Mouse (Mus musculus) cerebellum, postnatal 14 days (tissue): ENCODE data around the gene Pla2g4e.
"Not testable (repeated sequence)": the region's sequence is repeated elsewhere in the genome, so short reads cannot be mapped to it uniquely, and the experiment has no call there.

Experiments used
- DNase-seq, 2 experiments: peaks; one replicate each; pipeline ENCODE4 v3.0.0; 2021; ENCODE audit warnings: mixed read lengths in 2 of 2

The Pla2g4e gene

GRCm38 (mm10) chr2:120244679-120245420, at the start of gene Pla2g4e:
TSS of gene Pla2g4e (minus strand) at chr2:120245335.
- DNase-seq: peak; percentile 65 to 76

- DNase-seq: no peak
Measured at GRCm38 (mm10) chr2:120291471-120292078, 46.4 kb upstream of the Pla2g4e start.

- peak in 1 of 2 experiments; percentile 22 for DNase-seq
Measured at GRCm38 (mm10) chr2:120288995-120289394, 43.9 kb upstream of the Pla2g4e start, which contains the start of gene Pla2g4d. TSS of gene Pla2g4d (minus strand) at chr2:120289197.

- DNase-seq: peak in 1 of 2 experiments; percentile 53
Measured at GRCm38 (mm10) chr2:120288401-120288800, 43.3 kb upstream of the Pla2g4e start.

- peak; percentile 49 to 51 for DNase-seq
Measured at GRCm38 (mm10) chr2:120285639-120286038, 40.5 kb upstream of the Pla2g4e start.

GRCm38 (mm10) chr2:120284705-120285104, 39.6 kb upstream of the Pla2g4e start:
- DNase-seq: no peak

- DNase-seq: peak in 1 of 2 experiments; percentile 34
Measured at GRCm38 (mm10) chr2:120284094-120284493, 39.0 kb upstream of the Pla2g4e start.

GRCm38 (mm10) chr2:120283550-120283949, 38.4 kb upstream of the Pla2g4e start:
- no peak for DNase-seq

GRCm38 (mm10) chr2:120281221-120281620, 36.1 kb upstream of the Pla2g4e start:
- no peak for DNase-seq

GRCm38 (mm10) chr2:120279961-120280360, 34.8 kb upstream of the Pla2g4e start:
- DNase-seq: peak; percentile 81 to 82

GRCm38 (mm10) chr2:120276951-120277350, 31.8 kb upstream of the Pla2g4e start:
- no peak for DNase-seq

- peak in 1 of 2 experiments; percentile 45 for DNase-seq
Measured at GRCm38 (mm10) chr2:120268635-120269034, 23.5 kb upstream of the Pla2g4e start.

GRCm38 (mm10) chr2:120265523-120265922, 20.4 kb upstream of the Pla2g4e start:
- DNase-seq: peak; percentile 54

- no peak for DNase-seq
Measured at GRCm38 (mm10) chr2:120264858-120265257, 19.7 kb upstream of the Pla2g4e start.

- no peak for DNase-seq
Measured at GRCm38 (mm10) chr2:120262876-120263275, 17.7 kb upstream of the Pla2g4e start.

GRCm38 (mm10) chr2:120261346-120261745, 16.2 kb upstream of the Pla2g4e start:
- no peak for DNase-seq

- DNase-seq: no peak
Measured at GRCm38 (mm10) chr2:120256259-120256658, 11.1 kb upstream of the Pla2g4e start.

- no peak for DNase-seq
Measured at GRCm38 (mm10) chr2:120252644-120253043, 7.5 kb upstream of the Pla2g4e start.

- peak; percentile 51 to 53 for DNase-seq
Measured at GRCm38 (mm10) chr2:120245421-120246016, 384 bp upstream of the Pla2g4e start.

GRCm38 (mm10) chr2:120243995-120244394, 1.1 kb downstream of the Pla2g4e start:
- DNase-seq: peak in 1 of 2 experiments; percentile 43

- DNase-seq: no peak
Measured at GRCm38 (mm10) chr2:120242791-120243467, 2.2 kb downstream of the Pla2g4e start.

GRCm38 (mm10) chr2:120238733-120239132, 6.4 kb downstream of the Pla2g4e start:
- not testable (repeated sequence) for DNase-seq

GRCm38 (mm10) chr2:120237784-120238183, 7.4 kb downstream of the Pla2g4e start:
- DNase-seq: no peak
